Mouse (Mus musculus) brain, embryonic 14.5 days (tissue): Measurements from ENCODE around the gene Zfp213.

Experiments used
- CTCF ChIP-seq: fragments of 200-500 bp; IDR thresholded peaks from 2 replicates; pipeline ENCODE4 v1.5.1; 2012; ENCODE audit warnings: inconsistent platforms, mild to moderate bottlenecking, moderate library complexity, borderline replicate concordance; ENCODE audit not compliant: insufficient read depth, insufficient read length; ENCODE audit errors: extremely low read depth
- POLR2A ChIP-seq: fragments of 200-500 bp; IDR thresholded peaks from 2 replicates; pipeline ENCODE4 v1.6.1; 2012; ENCODE audit warnings: mild to moderate bottlenecking, inconsistent platforms, borderline replicate concordance; ENCODE audit not compliant: poor library complexity, insufficient read depth, insufficient read length, severe bottlenecking; ENCODE audit errors: extremely low read depth

DNA sequence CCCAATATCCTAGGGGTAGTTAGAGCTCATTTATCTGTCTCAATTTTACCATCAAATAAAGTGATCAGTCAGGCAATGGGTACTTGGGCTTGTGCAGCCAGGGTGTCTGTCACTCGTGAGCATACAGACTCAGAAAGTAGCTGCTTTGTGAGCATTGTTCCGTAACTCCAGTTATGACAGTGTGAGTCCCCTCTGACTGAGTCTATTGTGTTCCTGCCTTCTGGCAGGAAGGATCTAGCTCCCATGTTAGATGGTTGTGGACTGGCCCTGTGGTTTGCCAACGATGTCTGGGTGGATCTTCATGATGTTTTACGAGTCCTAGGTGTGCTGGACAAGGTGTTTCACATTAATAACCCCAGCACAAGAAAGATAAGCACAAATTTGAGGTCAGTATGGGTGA is 21.2 kb downstream of the Zfp213 start:
- TF ChIP-seq CTCF (no peak), POLR2A (no peak)
